Mouse (Mus musculus) spleen, adult 2 months (tissue): ENCODE data around the gene Tmprss4. TPM values are rescaled to one million over a fixed set of nuclear protein-coding genes. Genes with fewer than 3 reads are reported as not detected.
A peak's percentile ranks its signal among the peaks of the same experiment; 100 is the strongest.

ENCODE experiments used
- DNase-seq, 2 experiments: peaks; one replicate each; pipeline versions ENCODE4 v3.0.0 to v3.0.0-alpha.2; 2012 to 2021; ENCODE audit warnings: low spot score in 2 of 2, low read depth in 1 of 2
- H3K27ac ChIP-seq: fragments of 200-500 bp; 2 replicates; pipeline ENCODE4 v1.5.1; 2012; ENCODE audit warnings: low read length, inconsistent platforms; ENCODE audit not compliant: insufficient read depth
- H3K27me3 ChIP-seq: fragments of 200-500 bp; 2 replicates; pipeline ENCODE4 v1.6.1; 2012; ENCODE audit warnings: mild to moderate bottlenecking, moderate library complexity, low read length, inconsistent platforms; ENCODE audit not compliant: control insufficient read depth, insufficient read depth
- H3K36me3 ChIP-seq: fragments of 200-500 bp; 2 replicates; pipeline ENCODE4 v1.6.1; 2012; ENCODE audit warnings: mild to moderate bottlenecking, low read length, inconsistent platforms; ENCODE audit not compliant: control insufficient read depth, insufficient read depth
- H3K4me1 ChIP-seq: fragments of 200-500 bp; 2 replicates; pipeline ENCODE4 v1.6.1; 2011; ENCODE audit warnings: inconsistent platforms; ENCODE audit not compliant: control insufficient read depth, insufficient read depth, insufficient read length
- H3K4me3 ChIP-seq: fragments of 200-500 bp; 2 replicates; pipeline ENCODE4 v1.5.1; 2011; ENCODE audit warnings: mild to moderate bottlenecking, inconsistent platforms; ENCODE audit not compliant: insufficient read depth, insufficient read length; ENCODE audit errors: extremely low read depth
- CTCF ChIP-seq: fragments of 200-500 bp; IDR thresholded peaks from 2 replicates; pipeline ENCODE4 v1.5.1; 2011; ENCODE audit warnings: mild to moderate bottlenecking, inconsistent platforms; ENCODE audit not compliant: insufficient read depth, insufficient read length, insufficient replicate concordance; ENCODE audit errors: extremely low read depth
- POLR2A ChIP-seq: fragments of 200-500 bp; IDR thresholded peaks from 2 replicates; pipeline ENCODE4 v1.6.1; 2011; ENCODE audit warnings: low read depth, low read length, inconsistent platforms
- WGBS: fragments of 180-500 bp; shearing (Covaris S2); methylation state at CpG from one replicate; pipeline ENCODE4 v1.1.7; 2018; 5-methylcytosine and 5-hydroxymethylcytosine counted together
- polyA plus RNA-seq: library from polyadenylated mRNA; depleted of rRNA; stranded (reverse); fragments of >200 nt; gene quantifications from 2 replicates; pipeline ENCODE4 v1.2.3, GENCODE M21; 2012; rRNA removed

Tmprss4 gene
- 0.33 and 0.52 TPM in 2 replicates for polyA plus RNA-seq

DNA sequence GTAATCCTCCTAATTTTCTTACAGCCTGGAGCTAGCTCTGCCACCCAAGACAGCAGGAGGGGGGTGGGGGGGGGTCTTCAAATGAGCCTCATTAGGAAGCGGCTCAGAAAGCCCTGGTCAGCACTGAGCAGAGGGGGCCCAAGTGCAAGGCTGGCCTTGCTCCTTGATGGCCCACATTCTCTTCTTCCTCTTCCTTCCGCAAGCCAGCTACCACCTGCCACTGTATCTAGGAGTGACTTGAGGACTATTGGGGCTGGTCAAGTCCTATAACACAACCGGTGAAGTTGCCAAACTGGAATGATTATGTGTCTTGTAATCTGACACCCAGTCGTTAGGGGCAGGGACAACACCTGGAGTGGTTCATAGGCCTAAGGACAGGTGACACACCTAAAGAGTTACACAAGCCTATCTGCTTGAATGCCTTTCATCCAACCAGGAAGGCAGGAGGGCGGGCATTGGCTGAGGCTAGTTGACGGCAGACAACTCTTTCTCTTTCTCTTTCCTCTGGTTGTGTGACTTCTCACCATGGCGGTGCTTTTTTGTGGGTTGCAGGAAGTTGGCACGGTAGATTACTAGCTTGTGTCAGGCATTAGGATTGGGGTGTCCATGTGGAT, at the start of gene Tmprss4:
Tmprss4 (minus strand) TSS at position 296 of the 614 bp plus-strand sequence.
- 71% methylated on average over 8 of the region's 8 CpGs for WGBS
- Histone ChIP-seq H3K4me1 (peaks cover 6% of the 10 kb centered on the region; the same call in 1 of the 2 replicates), H3K4me3 (no peak within 1 kb of the TSS), H3K27me3 (no peaks in the 10 kb centered on the region), H3K27ac (no peak within 1 kb of the TSS), H3K36me3 (no peaks in the 10 kb centered on the region)
- no peak for TF ChIP-seq POLR2A
- no peak for DNase-seq

DNA sequence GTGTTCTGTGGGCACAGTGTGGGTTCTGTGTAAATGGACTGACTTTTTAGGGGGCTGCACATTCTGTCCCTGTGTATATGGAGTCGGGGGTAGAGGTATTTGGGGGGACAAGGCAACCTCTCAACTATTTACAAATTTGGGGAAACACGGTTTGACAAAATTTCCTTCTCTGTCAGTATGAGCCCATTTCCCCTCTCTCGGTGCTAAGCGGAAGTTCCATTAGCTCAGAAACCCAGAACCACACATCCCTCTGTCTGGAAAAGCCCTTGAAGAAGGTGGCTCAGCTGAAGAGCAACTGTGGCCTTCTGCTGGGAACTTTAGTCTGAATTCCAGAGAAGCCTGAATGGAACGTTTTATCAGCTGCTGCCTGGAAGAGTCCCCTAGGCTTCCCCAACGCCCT, 48.5 kb upstream of the Tmprss4 start:
- TF ChIP-seq POLR2A (no peak), CTCF (no peak)
- Histone ChIP-seq H3K27ac (peak overlapping the region; percentile 52), H3K4me3 (no peak overlapping the region), H3K4me1 (peaks cover 45% of the 10 kb centered on the region), H3K36me3 (peaks cover 35% of the 10 kb centered on the region), H3K27me3 (no peaks in the 10 kb centered on the region)
- 58% methylated on average over 6 of the region's 6 CpGs for WGBS
- no peak for DNase-seq

DNA sequence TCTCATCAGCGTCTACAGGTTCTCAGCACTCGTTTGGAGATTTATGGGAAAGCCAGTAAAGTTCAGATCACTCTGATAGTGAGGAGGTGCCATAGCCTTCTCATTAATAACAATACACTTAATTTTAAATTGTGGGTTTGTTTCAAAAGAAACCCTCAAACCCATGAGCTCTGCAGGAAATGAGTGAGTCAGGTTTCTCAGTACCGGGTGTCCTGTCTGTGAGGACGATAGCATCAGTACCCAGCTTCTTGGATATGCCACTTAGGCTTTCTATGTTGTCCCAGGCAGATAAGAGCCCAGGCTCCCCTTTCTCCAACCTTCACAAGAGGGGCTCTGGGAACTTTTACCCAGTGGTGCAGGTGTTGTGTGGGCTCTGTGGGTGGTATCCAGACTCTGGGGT, 48.1 kb upstream of the Tmprss4 start:
- DNase-seq: no peak
- no peak for TF ChIP-seq POLR2A
- TF ChIP-seq CTCF: no peak
- Histone ChIP-seq H3K36me3 (peaks cover 32% of the 10 kb centered on the region), H3K4me1 (peaks cover 49% of the 10 kb centered on the region), H3K27me3 (no peaks in the 10 kb centered on the region), H3K27ac (peak overlapping the region; percentile 52), H3K4me3 (no peak overlapping the region)
- WGBS: 37% methylated on average over 4 of the region's 4 CpGs

DNA sequence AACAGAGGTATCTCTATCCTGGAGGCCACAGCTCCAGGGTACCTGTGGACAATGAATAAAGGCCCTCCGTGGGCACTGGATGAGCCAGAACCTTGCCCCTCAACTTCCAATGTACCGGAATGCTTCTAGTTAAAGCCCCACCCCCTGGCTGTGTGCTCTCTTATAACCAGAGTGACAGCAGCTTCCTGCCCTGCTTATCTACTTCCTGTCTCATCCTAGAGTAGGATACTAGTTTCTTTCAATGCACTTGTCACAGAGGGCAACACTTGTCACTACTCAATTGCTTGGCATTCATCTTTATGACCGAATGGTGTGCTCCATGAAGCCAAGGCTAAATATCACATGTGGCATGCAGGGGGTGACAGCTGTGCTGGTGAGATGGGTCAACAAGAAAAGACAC, 47.4 kb upstream of the Tmprss4 start:
- no peak overlapping the region for H3K4me3 ChIP-seq
- TF ChIP-seq POLR2A (no peak), CTCF (no peak)
- no peak for DNase-seq
- H3K27me3 ChIP-seq: no peaks in the 10 kb centered on the region
- 37% methylated on average over 3 of the region's 3 CpGs for WGBS
- H3K27ac ChIP-seq: peak overlapping the region; percentile 52
- H3K4me1 ChIP-seq: peaks cover 56% of the 10 kb centered on the region
- peaks cover 27% of the 10 kb centered on the region for H3K36me3 ChIP-seq

DNA sequence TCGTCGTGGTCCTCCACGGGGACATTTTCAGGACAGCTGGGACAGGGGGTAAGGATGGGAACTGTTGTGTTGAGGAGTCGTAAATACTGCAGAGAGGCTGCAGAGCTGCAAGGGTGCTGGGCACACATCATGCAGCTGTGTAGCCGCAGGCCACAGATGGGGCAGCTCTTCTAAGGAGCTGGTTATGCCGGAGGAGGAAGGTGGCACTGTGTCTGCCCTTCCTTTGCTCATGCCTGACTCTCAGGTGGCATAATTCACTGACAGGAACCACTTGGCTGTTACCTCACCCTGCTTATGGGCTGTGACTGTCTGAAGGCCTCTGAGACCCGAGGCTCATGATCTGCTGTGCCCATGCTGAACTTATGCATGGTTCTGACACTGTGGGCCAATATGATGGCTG, 46.4 kb upstream of the Tmprss4 start:
- 51% methylated on average over 7 of the region's 7 CpGs for WGBS
- no peak for DNase-seq
- Histone ChIP-seq H3K4me1 (peaks cover 63% of the 10 kb centered on the region), H3K27ac (peak overlapping the region; percentile 52), H3K27me3 (no peaks in the 10 kb centered on the region), H3K4me3 (no peak overlapping the region), H3K36me3 (peaks cover 18% of the 10 kb centered on the region)
- no peak for TF ChIP-seq POLR2A
- TF ChIP-seq CTCF: no peak

DNA sequence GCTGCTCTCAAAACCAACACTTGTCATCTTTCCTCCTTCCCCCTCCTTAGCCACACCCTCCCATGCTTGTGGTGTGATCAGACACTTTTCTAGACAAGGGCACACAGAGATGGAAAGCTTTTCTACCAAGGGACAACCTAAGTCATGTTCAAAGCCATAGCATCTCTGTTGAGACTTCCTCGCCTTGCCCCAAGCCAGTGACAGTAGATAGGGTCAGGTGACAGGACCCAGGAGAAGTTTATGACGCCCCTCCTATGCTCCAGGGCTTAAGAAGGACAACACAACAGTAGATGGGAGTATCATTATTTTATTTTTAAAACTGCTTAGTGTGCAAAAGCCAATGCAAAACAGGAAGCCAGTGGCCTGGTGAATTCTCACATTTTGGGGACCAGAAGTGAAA, 43.6 kb upstream of the Tmprss4 start:
- DNase-seq: peak in 1 of 2 experiments; percentile 45

DNA sequence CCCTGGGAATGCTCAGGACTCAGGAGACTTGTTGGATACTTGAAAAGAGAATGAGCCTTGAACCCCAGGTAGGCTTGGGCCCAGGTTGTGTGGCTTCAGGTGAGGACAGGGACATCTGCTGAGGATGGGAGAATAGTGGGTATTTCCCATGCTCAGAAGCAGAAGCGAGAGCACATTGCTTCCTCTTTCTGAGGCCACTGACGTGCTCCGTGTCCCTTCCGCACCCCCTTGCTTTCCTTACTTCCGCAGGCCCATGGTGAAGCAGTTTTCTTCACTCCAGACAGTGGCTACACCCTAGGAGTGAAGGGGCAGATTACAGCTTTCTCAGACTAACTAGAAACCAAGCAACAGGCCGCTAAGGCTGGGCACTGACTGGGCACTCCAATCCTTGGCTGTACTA, 42.2 kb upstream of the Tmprss4 start:
- H3K27ac ChIP-seq: peak overlapping the region; percentile 96
- peaks cover 87% of the 10 kb centered on the region for H3K4me1 ChIP-seq
- no peak overlapping the region for H3K4me3 ChIP-seq
- no peaks in the 10 kb centered on the region for H3K36me3 ChIP-seq
- no peaks in the 10 kb centered on the region for H3K27me3 ChIP-seq
- TF ChIP-seq POLR2A: peak; percentile 14; the same call in 1 of the 2 replicates
- TF ChIP-seq CTCF: no peak
- 31% methylated on average over 6 of the region's 6 CpGs for WGBS
- DNase-seq: peak; percentile 78 to 84

More for the DNA sequence above, 43.6 kb upstream of the Tmprss4 start:
- peaks cover 85% of the 10 kb centered on the region for H3K4me1 ChIP-seq
- no peaks in the 10 kb centered on the region for H3K36me3 ChIP-seq
- H3K4me3 ChIP-seq: no peak overlapping the region
- 5% methylated on average over 2 of the region's 2 CpGs for WGBS
- peak overlapping the region; percentile 96 for H3K27ac ChIP-seq
- TF ChIP-seq CTCF (no peak), POLR2A (0 out of 2 replicates have a peak, but pooled peaks have one; percentile 3)
- no peaks in the 10 kb centered on the region for H3K27me3 ChIP-seq
